Mouse (Mus musculus) liver, embryonic 15.5 days (tissue): ENCODE measurements around the gene Syt16. TPM values are rescaled to one million over a fixed set of nuclear protein-coding genes. Genes with fewer than 3 reads are reported as not detected.

Source experiments
- ATAC-seq: fragments of 200-750 bp; cut with Nextera tagmentation; 2 replicates; pipeline ENCODE4 v1.8.0; 2017; ENCODE audit warnings: moderate number of reproducible peaks, mild to moderate bottlenecking, moderate library complexity; ENCODE audit not compliant: insufficient read depth
- H3K27ac ChIP-seq: fragments of 300-500 bp; sonication (generic); replicated peaks from 2 replicates; pipeline ENCODE4 v1.5.1; 2015; ENCODE audit warnings: mild to moderate bottlenecking, inconsistent platforms
- H3K27me3 ChIP-seq: fragments of 300-500 bp; sonication (generic); 2 replicates; pipeline ENCODE4 v1.6.1; 2015; ENCODE audit warnings: mild to moderate bottlenecking, inconsistent platforms
- H3K36me3 ChIP-seq: fragments of 300-500 bp; sonication (generic); replicated peaks from 2 replicates; pipeline ENCODE4 v1.6.1; 2015; ENCODE audit warnings: moderate library complexity, mild to moderate bottlenecking, inconsistent platforms
- H3K4me1 ChIP-seq: fragments of 300-500 bp; sonication (generic); replicated peaks from 2 replicates; pipeline ENCODE4 v1.6.1; 2015; ENCODE audit warnings: inconsistent platforms
- H3K4me2 ChIP-seq: fragments of 300-500 bp; sonication (generic); 2 replicates; pipeline ENCODE4 v1.6.1; 2015; ENCODE audit warnings: moderate library complexity, mild to moderate bottlenecking, inconsistent platforms
- H3K4me3 ChIP-seq: fragments of 300-500 bp; sonication (generic); replicated peaks from 2 replicates; pipeline ENCODE4 v1.5.1; 2015; ENCODE audit warnings: mild to moderate bottlenecking, inconsistent platforms
- H3K9ac ChIP-seq: fragments of 300-500 bp; sonication (generic); 2 replicates; pipeline ENCODE4 v1.6.1; 2015; ENCODE audit warnings: moderate library complexity, mild to moderate bottlenecking, inconsistent platforms
- H3K9me3 ChIP-seq: fragments of 300-500 bp; sonication (generic); replicated peaks from 2 replicates; pipeline ENCODE4 v1.6.1; 2016; ENCODE audit warnings: inconsistent platforms
- WGBS: fragments of 180-500 bp; shearing (Covaris S2); methylation state at CpG from one replicate; pipeline ENCODE4 v1.1.7; 2015; ENCODE audit warnings: mixed read lengths; ENCODE audit not compliant: insufficient replicate concordance; 5-methylcytosine and 5-hydroxymethylcytosine counted together
- polyA plus RNA-seq: library from polyadenylated mRNA; unstranded; fragments of >200 nt; fragmentation: Nextera tagmentation; extraction: Ambion mirVana; gene quantifications from 2 replicates; pipeline ENCODE4 v1.2.1, GENCODE M21; 2015

Syt16 gene
- polyA plus RNA-seq, 1 experiment from 2014 or later = 0.23 TPM

GRCm38 (mm10) chr12:73974584-73974983, 22.9 kb upstream of the Syt16 start:
- Histone ChIP-seq H3K4me2 (no peak overlapping the region), H3K4me3 (no peak overlapping the region), H3K27ac (no peak overlapping the region), H3K36me3 (peaks cover 49% of the 10 kb centered on the region), H3K4me1 (no peaks in the 10 kb centered on the region), H3K27me3 (no peaks in the 10 kb centered on the region), H3K9me3 (no peaks in the 10 kb centered on the region), H3K9ac (no peak overlapping the region)
- WGBS = 79% methylated on average over 6 of the region's 6 CpGs
- no peak for ATAC-seq

GRCm38 (mm10) chr12:73978144-73978543, 19.3 kb upstream of the Syt16 start:
- no peak overlapping the region for H3K4me2 ChIP-seq
- H3K9ac ChIP-seq = no peak overlapping the region
- WGBS = 72% methylated on average over 3 of the region's 3 CpGs
- no peaks in the 10 kb centered on the region for H3K9me3 ChIP-seq
- H3K36me3 ChIP-seq = peaks cover 30% of the 10 kb centered on the region; the same call in 1 of the 2 replicates
- no peak for ATAC-seq
- no peaks in the 10 kb centered on the region for H3K27me3 ChIP-seq
- H3K4me1 ChIP-seq = no peaks in the 10 kb centered on the region
- H3K4me3 ChIP-seq = no peak overlapping the region
- no peak overlapping the region for H3K27ac ChIP-seq

DNA sequence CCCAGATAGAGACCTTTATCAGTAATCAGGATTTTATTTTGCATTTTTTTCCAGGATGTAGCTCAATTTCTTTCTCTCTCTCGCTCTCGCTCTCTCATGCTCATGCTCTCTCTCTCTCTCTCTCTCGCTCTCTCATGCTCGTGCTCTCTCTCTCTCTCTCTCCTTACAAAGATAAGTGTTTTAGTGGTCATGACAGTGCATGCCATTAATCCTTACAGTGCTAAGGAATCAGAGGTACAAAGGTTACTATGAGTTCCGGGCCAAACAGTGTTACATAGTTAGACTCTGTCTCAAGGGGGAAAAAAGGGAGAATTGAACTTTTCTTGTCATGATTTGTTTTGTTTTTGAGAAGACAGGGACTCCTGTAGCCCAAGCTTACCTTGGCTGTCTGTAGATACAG, 17.8 kb upstream of the Syt16 start:
- 80% methylated on average over 5 of the region's 5 CpGs for WGBS
- ATAC-seq = no peak
- Histone ChIP-seq H3K4me3 (no peak overlapping the region), H3K4me1 (no peaks in the 10 kb centered on the region), H3K9me3 (no peaks in the 10 kb centered on the region), H3K36me3 (peaks cover 29% of the 10 kb centered on the region; the same call in 1 of the 2 replicates), H3K4me2 (no peak overlapping the region), H3K27ac (no peak overlapping the region), H3K27me3 (no peaks in the 10 kb centered on the region), H3K9ac (no peak overlapping the region)

- Histone ChIP-seq H3K4me1 (no peaks in the 10 kb centered on the region), H3K9me3 (no peaks in the 10 kb centered on the region), H3K9ac (no peak overlapping the region), H3K36me3 (peaks cover 26% of the 10 kb centered on the region; the same call in 1 of the 2 replicates), H3K27ac (no peak overlapping the region), H3K4me3 (no peak overlapping the region), H3K27me3 (no peaks in the 10 kb centered on the region), H3K4me2 (no peak overlapping the region)
- WGBS = 81% methylated on average over 14 of the region's 14 CpGs
- ATAC-seq = no peak
These were observed 14.9 kb upstream of the Syt16 start for GRCm38 (mm10) chr12:73982533-73982932.

GRCm38 (mm10) chr12:73986299-73986698, 11.2 kb upstream of the Syt16 start:
- no peaks in the 10 kb centered on the region for H3K9me3 ChIP-seq
- ATAC-seq = no peak
- H3K4me1 ChIP-seq = no peaks in the 10 kb centered on the region
- H3K4me3 ChIP-seq = no peak overlapping the region
- H3K36me3 ChIP-seq = peaks cover 18% of the 10 kb centered on the region; the same call in 1 of the 2 replicates
- H3K27me3 ChIP-seq = no peaks in the 10 kb centered on the region
- H3K9ac ChIP-seq = no peak overlapping the region
- H3K27ac ChIP-seq = no peak overlapping the region
- 74% methylated on average over 7 of the region's 7 CpGs for WGBS
- H3K4me2 ChIP-seq = no peak overlapping the region

DNA sequence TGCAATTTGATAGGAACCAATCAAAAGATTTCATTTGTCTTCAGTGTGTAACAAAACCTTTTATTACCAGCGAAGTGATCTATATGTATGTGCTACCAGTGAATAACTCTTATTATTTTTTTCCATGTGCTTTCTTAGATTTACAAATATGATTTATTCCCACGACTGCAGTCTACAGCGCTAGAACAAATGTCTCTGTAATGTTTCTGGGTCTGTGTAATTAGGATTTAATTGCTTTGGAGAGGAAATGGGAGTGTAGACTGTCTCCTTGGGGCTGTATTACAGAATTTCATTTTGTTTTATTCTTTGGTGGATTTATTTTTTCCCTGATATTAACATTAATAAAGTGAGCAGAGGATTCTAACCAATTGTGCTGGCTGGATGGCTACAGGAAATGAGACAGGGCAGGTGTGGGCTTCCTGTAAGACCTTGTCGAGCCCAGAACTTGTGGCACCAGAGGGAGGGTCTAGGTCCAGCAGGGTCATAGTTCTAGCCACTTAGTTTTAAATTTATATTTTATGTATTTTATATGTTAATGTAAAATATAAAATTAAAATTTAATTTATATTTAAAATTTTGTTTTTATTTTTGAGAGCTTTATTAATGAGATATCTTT, 9.0 kb upstream of the Syt16 start:
- no peak overlapping the region for H3K4me2 ChIP-seq

DNA sequence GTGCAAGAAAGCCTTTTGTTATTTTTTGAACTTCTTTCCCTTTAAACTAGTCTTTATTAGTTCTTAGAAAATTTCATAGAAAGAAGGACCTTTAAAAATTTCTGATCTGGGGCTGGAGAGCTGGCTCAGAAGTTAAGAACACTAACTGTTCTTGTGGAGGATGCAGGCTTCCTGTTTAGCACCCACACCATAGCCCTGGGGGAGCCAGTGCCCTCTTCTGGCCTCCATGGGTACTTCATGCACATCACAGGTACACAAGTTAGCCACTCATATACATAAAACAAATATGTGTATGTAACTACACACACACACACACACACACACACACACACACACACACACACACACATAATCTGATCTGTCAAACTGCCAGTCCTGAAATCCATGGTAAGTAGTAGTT, 7.9 kb upstream of the Syt16 start:
- Histone ChIP-seq H3K4me2 (no peak overlapping the region), H3K27me3 (no peaks in the 10 kb centered on the region), H3K4me1 (no peaks in the 10 kb centered on the region), H3K9me3 (no peaks in the 10 kb centered on the region), H3K9ac (no peak overlapping the region), H3K36me3 (peaks cover 6% of the 10 kb centered on the region; the same call in 1 of the 2 replicates), H3K4me3 (no peak overlapping the region), H3K27ac (no peak overlapping the region)
- ATAC-seq = no peak

More for the DNA sequence above, 9.0 kb upstream of the Syt16 start:
- no peak for ATAC-seq
- no peaks in the 10 kb centered on the region for H3K9me3 ChIP-seq
- H3K36me3 ChIP-seq = peaks cover 7% of the 10 kb centered on the region; the same call in 1 of the 2 replicates
- no peak overlapping the region for H3K27ac ChIP-seq
- H3K4me1 ChIP-seq = no peaks in the 10 kb centered on the region
- no peaks in the 10 kb centered on the region for H3K27me3 ChIP-seq
- H3K4me3 ChIP-seq = no peak overlapping the region
- 71% methylated on average over 4 of the region's 4 CpGs for WGBS
- no peak overlapping the region for H3K9ac ChIP-seq

GRCm38 (mm10) chr12:73996906-73997296, 560 bp upstream of the Syt16 start:
- peaks cover 50% of the 10 kb centered on the region for H3K27me3 ChIP-seq
- no peak overlapping the region for H3K9ac ChIP-seq
- no peaks in the 10 kb centered on the region for H3K4me1 ChIP-seq
- no peak for ATAC-seq
- no peak overlapping the region for H3K27ac ChIP-seq
- no peak overlapping the region for H3K4me2 ChIP-seq
- WGBS = 45% methylated on average over 12 of the region's 12 CpGs
- H3K4me3 ChIP-seq = no peak overlapping the region
- no peaks in the 10 kb centered on the region for H3K9me3 ChIP-seq
- H3K36me3 ChIP-seq = no peaks in the 10 kb centered on the region

DNA sequence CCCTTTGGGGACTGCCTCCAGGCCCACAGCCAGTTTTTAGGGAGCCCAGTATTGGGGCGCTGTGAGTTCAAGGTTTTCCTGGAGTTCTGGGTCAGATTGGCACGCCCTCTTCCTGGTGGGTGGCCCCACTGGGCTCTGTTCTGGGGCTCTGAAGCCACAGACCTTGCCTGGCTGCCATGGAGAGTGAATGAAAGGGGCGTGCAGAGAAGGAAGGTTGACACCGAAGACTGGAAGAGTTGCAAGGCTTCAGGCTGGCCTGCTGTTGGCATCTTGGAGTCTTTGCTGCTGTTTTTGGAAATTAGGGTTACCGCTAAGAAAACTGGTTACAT, 631 bp downstream of the Syt16 start:
- Histone ChIP-seq H3K36me3 (no peaks in the 10 kb centered on the region), H3K4me2 (peak overlapping the region; percentile 54; the same call in 1 of the 2 replicates), H3K4me1 (no peaks in the 10 kb centered on the region), H3K27me3 (peaks cover 50% of the 10 kb centered on the region), H3K27ac (no peak overlapping the region), H3K9me3 (no peaks in the 10 kb centered on the region), H3K9ac (no peak overlapping the region), H3K4me3 (no peak overlapping the region)
- ATAC-seq = no peak
- WGBS = 28% methylated on average over 5 of the region's 5 CpGs

GRCm38 (mm10) chr12:74002449-74002848, 5.0 kb downstream of the Syt16 start:
- H3K4me1 ChIP-seq = no peaks in the 10 kb centered on the region
- H3K4me2 ChIP-seq = no peak overlapping the region
- no peak for ATAC-seq
- H3K36me3 ChIP-seq = no peaks in the 10 kb centered on the region
- WGBS = 64% methylated on average over 9 of the region's 9 CpGs
- peaks cover 30% of the 10 kb centered on the region for H3K27me3 ChIP-seq
- no peak overlapping the region for H3K9ac ChIP-seq
- H3K9me3 ChIP-seq = no peaks in the 10 kb centered on the region
- no peak overlapping the region for H3K4me3 ChIP-seq
- no peak overlapping the region for H3K27ac ChIP-seq

DNA sequence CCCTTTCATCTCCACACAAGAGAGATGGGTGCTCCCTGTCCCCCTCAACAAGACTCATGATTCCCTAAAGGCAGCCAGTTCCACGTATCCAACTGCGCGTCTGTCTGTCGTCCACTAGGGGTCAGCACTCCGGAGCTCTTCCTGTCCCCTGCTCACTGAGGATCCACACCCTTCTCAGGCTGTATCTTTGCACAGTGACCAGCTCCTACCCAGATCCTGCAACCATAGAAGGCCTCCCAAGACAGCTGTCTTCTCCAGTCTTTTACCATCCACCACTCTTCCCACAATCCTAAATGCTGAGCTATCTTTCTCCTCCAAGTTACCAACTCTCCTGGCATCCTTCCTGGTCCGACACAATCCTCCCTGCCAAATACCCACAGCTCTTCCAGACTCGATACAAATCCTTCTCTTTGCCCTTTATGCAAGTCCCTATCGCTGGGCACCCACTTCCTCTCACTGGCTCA, 12.0 kb downstream of the Syt16 start:
- Histone ChIP-seq H3K9ac (no peak overlapping the region), H3K9me3 (no peaks in the 10 kb centered on the region), H3K27ac (no peak overlapping the region), H3K4me2 (no peak overlapping the region), H3K27me3 (peaks cover 5% of the 10 kb centered on the region), H3K4me3 (no peak overlapping the region), H3K4me1 (no peaks in the 10 kb centered on the region), H3K36me3 (no peaks in the 10 kb centered on the region)
- no peak for ATAC-seq
- 17% methylated on average over 8 of the region's 8 CpGs for WGBS

DNA sequence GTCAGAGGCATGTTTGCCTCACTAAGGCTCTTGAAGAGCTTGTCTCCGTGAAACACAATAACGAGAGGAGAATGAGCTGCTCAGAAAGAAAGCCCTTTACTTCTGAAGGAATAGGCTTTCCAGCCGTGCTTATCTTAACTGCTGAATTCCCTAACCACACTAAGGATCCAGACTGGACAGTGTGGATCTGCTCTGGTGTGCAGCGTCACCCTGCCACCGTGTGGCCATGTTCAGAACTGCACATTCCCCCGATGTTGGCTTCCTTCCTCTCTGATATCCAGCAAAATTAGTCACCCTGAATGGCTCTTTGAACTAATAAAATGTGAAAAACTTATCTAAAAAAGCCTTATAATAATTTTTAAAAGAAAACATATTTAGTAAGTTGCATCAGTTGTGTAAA, 16.3 kb downstream of the Syt16 start:
- no peak overlapping the region for H3K27ac ChIP-seq
- H3K4me2 ChIP-seq = no peak overlapping the region
- no peak for ATAC-seq
- H3K4me3 ChIP-seq = no peak overlapping the region
- WGBS = under 1% methylated on average over 6 of the region's 6 CpGs
- H3K36me3 ChIP-seq = no peaks in the 10 kb centered on the region
- no peak overlapping the region for H3K9ac ChIP-seq
- H3K27me3 ChIP-seq = peaks cover 5% of the 10 kb centered on the region
- H3K9me3 ChIP-seq = no peaks in the 10 kb centered on the region
- H3K4me1 ChIP-seq = no peaks in the 10 kb centered on the region
